Mouse (Mus musculus): ENCODE data around the gene Tcf25. TPM values are rescaled to one million over a fixed set of nuclear protein-coding genes. Genes with fewer than 3 reads are reported as not detected.
"Not testable (repeated sequence)": the region's sequence is repeated elsewhere in the genome, so short reads cannot be mapped to it uniquely, and the experiment has no call there.

The Tcf25 gene
- polyA plus RNA-seq, 1 experiment from 2014 or later = 163 TPM

DNA sequence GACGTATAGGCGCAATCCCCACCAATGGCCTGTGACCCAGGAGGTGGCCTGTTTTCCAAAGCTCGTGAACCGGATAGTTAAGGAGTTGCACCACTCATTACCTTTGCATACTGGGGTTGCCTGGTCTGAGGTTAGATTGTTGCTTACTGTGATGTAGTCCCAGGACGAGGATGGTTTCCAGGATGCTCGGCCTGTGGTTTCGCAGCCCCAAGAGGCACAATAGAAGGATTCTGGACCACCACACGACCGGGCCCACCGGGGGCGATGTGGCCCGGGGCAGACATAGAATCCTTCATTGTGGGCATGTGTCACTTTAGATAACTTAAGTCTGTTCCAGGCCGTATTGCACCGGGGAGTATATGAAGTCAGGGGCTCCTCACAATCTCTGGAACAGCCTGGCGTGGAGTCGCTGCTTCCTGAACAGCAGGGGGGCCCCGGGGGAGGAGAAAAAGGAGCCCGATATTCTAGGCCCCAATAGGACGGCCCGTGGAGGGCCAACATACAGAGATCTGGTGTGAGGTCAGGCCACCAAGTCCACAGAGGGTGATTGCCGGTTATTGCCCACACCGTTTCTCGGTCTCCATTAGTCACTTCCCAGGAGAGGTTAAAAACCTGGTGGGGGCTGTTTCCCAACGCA lies 54.2 kb downstream of the Tcf25 start:
- H3K9ac ChIP-seq (ENCODE audit: low read length) = no peak overlapping the region
- peaks cover 53% of the 10 kb centered on the region for H3K9me3 ChIP-seq (ENCODE audit: control insufficient read depth, low read length)
- H3K4me3 ChIP-seq (ENCODE audit: control insufficient read depth in 1 of 2, insufficient read depth in 1 of 2, low read depth in 1 of 2, low read length in 2 of 2) = no peak overlapping the region
- no peak overlapping the region for H3K27ac ChIP-seq (replicated peaks in 1 of 2; ENCODE audit: control insufficient read depth in 1 of 2, insufficient read depth in 1 of 2, low read depth in 2 of 2, low read length in 2 of 2)
- ATAC-seq (ENCODE audit: insufficient number of reproducible peaks, insufficient read depth, low FRiP score, low read depth) = no peak
- H3K4me1 ChIP-seq (ENCODE audit: control insufficient read depth in 2 of 2, insufficient read depth in 2 of 2, low read length in 2 of 2) = no peaks in the 10 kb centered on the region
- no peak overlapping the region for H3K4me2 ChIP-seq (ENCODE audit: low read length)
- no peaks in the 10 kb centered on the region for H3K27me3 ChIP-seq (ENCODE audit: control insufficient read depth, insufficient read depth, low read length)
- 93% methylated on average over 24 of the region's 24 CpGs for WGBS
- H3K36me3 ChIP-seq (ENCODE audit: control insufficient read depth, insufficient read depth, low read length) = no peaks in the 10 kb centered on the region

DNA sequence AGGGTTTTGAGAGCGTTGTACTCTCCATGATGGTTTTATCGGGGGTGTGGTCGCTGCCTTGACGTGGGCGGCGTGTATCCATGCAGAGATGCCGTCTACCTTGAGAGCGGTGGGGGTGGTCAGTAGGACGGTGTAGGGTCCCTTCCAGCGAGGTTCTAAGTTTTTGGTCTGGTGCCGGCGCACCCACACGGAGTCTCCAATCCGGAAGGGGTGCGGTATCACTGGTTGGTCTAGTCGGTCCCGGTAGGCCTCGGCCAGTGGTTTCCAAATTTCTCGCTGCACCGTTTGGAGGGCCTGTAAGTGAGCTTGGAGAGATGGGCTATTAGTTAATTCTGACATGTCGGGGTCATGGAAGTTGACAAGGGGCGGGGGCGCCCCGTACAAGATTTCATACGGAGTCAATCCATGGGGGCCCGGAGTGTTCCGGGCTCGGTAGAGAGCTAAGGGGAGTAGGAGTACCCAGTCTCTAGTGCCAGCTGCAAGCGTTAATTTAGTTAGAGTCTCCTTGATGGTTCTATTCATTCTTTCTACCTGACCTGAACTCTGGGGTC lies 54.9 kb downstream of the Tcf25 start:
- whole genome bisulfite sequencing = 95% methylated on average over 29 of the region's 29 CpGs
- Histone ChIP-seq H3K36me3 (ENCODE audit: control insufficient read depth, insufficient read depth, low read length) (no peaks in the 10 kb centered on the region), H3K9me3 (ENCODE audit: control insufficient read depth, low read length) (peaks cover 57% of the 10 kb centered on the region), H3K4me3 (ENCODE audit: control insufficient read depth in 1 of 2, insufficient read depth in 1 of 2, low read depth in 1 of 2, low read length in 2 of 2) (no peak overlapping the region), H3K9ac (ENCODE audit: low read length) (no peak overlapping the region), H3K4me1 (ENCODE audit: control insufficient read depth in 2 of 2, insufficient read depth in 2 of 2, low read length in 2 of 2) (no peaks in the 10 kb centered on the region), H3K27me3 (ENCODE audit: control insufficient read depth, insufficient read depth, low read length) (no peaks in the 10 kb centered on the region), H3K27ac (replicated peaks in 1 of 2; ENCODE audit: control insufficient read depth in 1 of 2, insufficient read depth in 1 of 2, low read depth in 2 of 2, low read length in 2 of 2) (no peak overlapping the region), H3K4me2 (ENCODE audit: low read length) (no peak overlapping the region)
- no peak for ATAC-seq (ENCODE audit: insufficient number of reproducible peaks, insufficient read depth, low FRiP score, low read depth)

DNA sequence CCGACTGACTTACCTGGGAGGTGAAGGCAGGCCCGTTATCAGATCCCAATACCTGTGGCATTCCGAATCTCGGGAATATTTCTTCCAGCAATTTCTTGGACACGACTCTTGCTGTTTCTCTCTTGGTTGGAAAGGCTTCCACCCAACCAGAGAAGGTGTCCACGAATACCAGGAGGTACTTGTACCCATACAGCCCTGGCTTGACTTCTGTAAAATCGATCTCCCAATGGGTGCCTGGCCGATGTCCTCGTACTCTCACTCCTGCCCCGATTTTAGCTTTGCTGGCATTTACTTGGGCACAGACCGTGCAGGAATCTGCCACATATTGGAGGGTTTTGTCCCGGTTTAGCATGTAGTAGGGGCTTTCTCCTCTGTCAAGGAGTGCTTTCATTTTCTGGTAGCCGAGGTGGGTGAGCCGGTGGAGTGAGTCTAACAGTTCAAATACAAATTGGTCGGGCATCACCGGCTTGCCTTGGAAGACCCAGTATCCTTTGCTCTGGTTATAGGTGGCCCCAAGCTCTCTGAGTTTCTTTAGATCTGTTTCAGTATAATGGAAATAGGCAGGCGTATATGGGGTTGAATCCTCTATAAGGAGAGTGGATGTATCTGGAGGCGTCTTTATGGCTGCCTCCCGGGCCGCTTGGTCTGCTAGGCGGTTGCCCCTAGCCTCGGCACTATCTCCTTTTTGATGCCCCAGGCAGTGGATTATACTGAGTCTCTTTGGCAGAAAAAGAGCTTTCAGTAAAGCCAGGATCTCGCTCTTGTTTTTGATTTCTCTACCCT lies 55.6 kb downstream of the Tcf25 start:
- no peaks in the 10 kb centered on the region for H3K4me1 ChIP-seq (ENCODE audit: control insufficient read depth in 2 of 2, insufficient read depth in 2 of 2, low read length in 2 of 2)
- H3K9ac ChIP-seq (ENCODE audit: low read length) = no peak overlapping the region
- peaks cover 57% of the 10 kb centered on the region for H3K9me3 ChIP-seq (ENCODE audit: control insufficient read depth, low read length)
- no peak overlapping the region for H3K4me3 ChIP-seq (ENCODE audit: control insufficient read depth in 1 of 2, insufficient read depth in 1 of 2, low read depth in 1 of 2, low read length in 2 of 2)
- no peak for ATAC-seq (ENCODE audit: insufficient number of reproducible peaks, insufficient read depth, low FRiP score, low read depth)
- no peaks in the 10 kb centered on the region for H3K27me3 ChIP-seq (ENCODE audit: control insufficient read depth, insufficient read depth, low read length)
- no peak overlapping the region for H3K4me2 ChIP-seq (ENCODE audit: low read length)
- H3K36me3 ChIP-seq (ENCODE audit: control insufficient read depth, insufficient read depth, low read length) = no peaks in the 10 kb centered on the region
- WGBS = 89% methylated on average over 23 of the region's 23 CpGs
- no peak overlapping the region for H3K27ac ChIP-seq (replicated peaks in 1 of 2; ENCODE audit: control insufficient read depth in 1 of 2, insufficient read depth in 1 of 2, low read depth in 2 of 2, low read length in 2 of 2)

DNA sequence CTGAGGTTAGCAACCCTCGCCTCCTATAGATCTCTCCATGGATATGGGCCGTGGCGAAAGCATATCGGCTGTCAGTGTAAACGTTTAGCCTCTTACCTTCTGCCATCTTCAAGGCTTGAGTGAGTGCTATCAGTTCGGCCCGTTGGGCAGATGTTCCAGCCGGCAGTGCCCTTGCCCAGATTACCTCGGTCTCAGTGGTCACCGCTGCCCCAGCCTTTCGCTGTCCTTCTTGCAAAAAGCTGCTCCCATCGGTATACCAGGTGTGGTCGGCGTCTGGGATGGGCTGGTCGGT lies 56.1 kb downstream of the Tcf25 start:
- WGBS = 93% methylated on average over 15 of the region's 15 CpGs
- H3K36me3 ChIP-seq (ENCODE audit: control insufficient read depth, insufficient read depth, low read length); H3K4me3 ChIP-seq (ENCODE audit: control insufficient read depth in 1 of 2, insufficient read depth in 1 of 2, low read depth in 1 of 2, low read length in 2 of 2); H3K9ac ChIP-seq (ENCODE audit: low read length); H3K27ac ChIP-seq (replicated peaks in 1 of 2; ENCODE audit: control insufficient read depth in 1 of 2, insufficient read depth in 1 of 2, low read depth in 2 of 2, low read length in 2 of 2); H3K4me2 ChIP-seq (ENCODE audit: low read length); ATAC-seq (ENCODE audit: insufficient number of reproducible peaks, insufficient read depth, low FRiP score, low read depth); H3K27me3 ChIP-seq (ENCODE audit: control insufficient read depth, insufficient read depth, low read length); H3K4me1 ChIP-seq (ENCODE audit: control insufficient read depth in 2 of 2, insufficient read depth in 2 of 2, low read length in 2 of 2): not testable (repeated sequence)
- peaks cover 60% of the 10 kb centered on the region for H3K9me3 ChIP-seq (ENCODE audit: control insufficient read depth, low read length)

DNA sequence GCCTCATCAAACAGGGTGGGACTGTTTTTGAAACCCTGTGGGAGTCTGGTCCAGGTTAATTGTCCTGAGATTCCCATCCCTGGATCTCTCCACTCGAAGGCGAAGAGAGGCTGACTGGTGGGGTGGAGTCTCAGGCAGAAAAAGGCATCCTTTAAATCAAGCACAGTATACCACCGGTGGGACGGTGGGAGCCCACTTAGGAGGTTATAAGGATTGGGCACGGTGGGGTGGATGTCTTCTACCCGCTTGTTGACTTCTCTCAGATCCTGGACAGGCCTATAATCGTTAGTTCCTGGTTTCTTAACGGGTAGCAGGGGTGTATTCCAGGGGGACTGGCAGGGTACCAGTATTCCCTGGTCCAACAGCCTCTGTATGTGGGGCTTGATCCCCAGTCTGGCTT lies 57.4 kb downstream of the Tcf25 start:
- not testable (repeated sequence) for H3K9ac ChIP-seq (ENCODE audit: low read length); H3K27me3 ChIP-seq (ENCODE audit: control insufficient read depth, insufficient read depth, low read length); H3K4me2 ChIP-seq (ENCODE audit: low read length); H3K4me3 ChIP-seq (ENCODE audit: control insufficient read depth in 1 of 2, insufficient read depth in 1 of 2, low read depth in 1 of 2, low read length in 2 of 2); H3K36me3 ChIP-seq (ENCODE audit: control insufficient read depth, insufficient read depth, low read length); H3K4me1 ChIP-seq (ENCODE audit: control insufficient read depth in 2 of 2, insufficient read depth in 2 of 2, low read length in 2 of 2); ATAC-seq (ENCODE audit: insufficient number of reproducible peaks, insufficient read depth, low FRiP score, low read depth); H3K27ac ChIP-seq (replicated peaks in 1 of 2; ENCODE audit: control insufficient read depth in 1 of 2, insufficient read depth in 1 of 2, low read depth in 2 of 2, low read length in 2 of 2)
- peaks cover 62% of the 10 kb centered on the region for H3K9me3 ChIP-seq (ENCODE audit: control insufficient read depth, low read length)
- 76% methylated on average over 8 of the region's 8 CpGs for WGBS

DNA sequence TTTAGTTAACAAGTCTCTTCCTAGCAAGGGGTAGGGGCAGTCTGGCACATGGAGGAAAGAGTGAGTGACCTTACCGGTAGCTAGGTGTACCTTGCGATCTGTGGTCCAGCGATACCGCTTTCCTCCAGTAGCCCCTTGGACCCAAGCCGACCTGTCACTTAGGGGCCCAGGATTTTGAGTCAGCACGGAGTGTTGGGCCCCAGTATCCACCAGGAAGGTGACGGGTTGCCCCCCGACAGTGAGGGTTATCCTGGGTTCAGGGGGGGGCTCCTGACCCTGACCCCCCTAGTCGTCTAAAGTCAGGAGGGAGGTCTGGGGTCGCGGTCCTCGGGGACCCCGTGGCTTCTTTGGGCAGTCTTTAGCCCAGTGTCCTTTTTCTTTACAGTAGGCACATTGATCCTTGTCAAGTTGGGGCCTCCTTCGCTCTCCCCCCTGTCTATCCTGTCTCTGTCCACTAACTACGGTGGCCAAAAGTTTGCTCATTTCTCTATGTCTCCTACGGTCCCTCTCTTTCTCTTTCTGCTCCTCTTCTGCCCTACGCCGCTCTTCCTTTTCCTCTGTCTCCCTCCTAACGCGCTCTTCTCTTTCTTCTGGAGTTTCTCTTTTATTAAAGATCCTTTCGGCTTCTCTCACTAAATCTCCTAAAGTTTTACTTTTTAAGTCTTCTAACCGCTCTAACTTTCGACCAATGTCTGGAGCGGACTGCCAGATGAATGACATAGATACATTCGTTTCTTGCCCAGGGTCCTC lies 58.2 kb downstream of the Tcf25 start:
- Histone ChIP-seq H3K9ac (ENCODE audit: low read length) (no peak overlapping the region), H3K4me3 (ENCODE audit: control insufficient read depth in 1 of 2, insufficient read depth in 1 of 2, low read depth in 1 of 2, low read length in 2 of 2) (no peak overlapping the region), H3K9me3 (ENCODE audit: control insufficient read depth, low read length) (peaks cover 57% of the 10 kb centered on the region), H3K36me3 (ENCODE audit: control insufficient read depth, insufficient read depth, low read length) (no peaks in the 10 kb centered on the region), H3K27ac (replicated peaks in 1 of 2; ENCODE audit: control insufficient read depth in 1 of 2, insufficient read depth in 1 of 2, low read depth in 2 of 2, low read length in 2 of 2) (no peak overlapping the region), H3K4me2 (ENCODE audit: low read length) (no peak overlapping the region), H3K4me1 (ENCODE audit: control insufficient read depth in 2 of 2, insufficient read depth in 2 of 2, low read length in 2 of 2) (no peaks in the 10 kb centered on the region), H3K27me3 (ENCODE audit: control insufficient read depth, insufficient read depth, low read length) (no peaks in the 10 kb centered on the region)
- no peak for ATAC-seq (ENCODE audit: insufficient number of reproducible peaks, insufficient read depth, low FRiP score, low read depth)
- WGBS = 93% methylated on average over 25 of the region's 25 CpGs

DNA sequence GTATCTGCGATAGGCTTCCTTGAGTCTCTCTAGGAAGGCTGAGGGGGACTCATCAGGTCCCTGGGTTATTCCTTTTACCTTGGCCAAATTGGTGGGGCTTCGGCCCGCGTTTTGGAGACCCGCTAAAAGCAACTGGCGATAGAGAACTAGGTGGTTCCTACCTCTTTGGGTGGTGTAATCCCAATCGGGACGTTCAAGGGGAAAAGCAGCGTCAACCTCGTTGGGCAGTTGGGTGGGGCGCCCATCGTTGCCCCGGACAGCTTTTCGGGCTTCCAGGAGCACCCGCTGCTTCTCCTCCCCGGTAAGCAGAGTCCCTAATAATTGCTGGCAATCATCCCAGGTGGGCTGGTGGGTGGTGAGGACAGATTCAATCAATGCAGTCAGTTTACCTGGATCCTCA lies 58.8 kb downstream of the Tcf25 start:
- no peak for ATAC-seq (ENCODE audit: insufficient number of reproducible peaks, insufficient read depth, low FRiP score, low read depth)
- no peak overlapping the region for H3K9ac ChIP-seq (ENCODE audit: low read length)
- H3K36me3 ChIP-seq (ENCODE audit: control insufficient read depth, insufficient read depth, low read length) = no peaks in the 10 kb centered on the region
- no peak overlapping the region for H3K27ac ChIP-seq (replicated peaks in 1 of 2; ENCODE audit: control insufficient read depth in 1 of 2, insufficient read depth in 1 of 2, low read depth in 2 of 2, low read length in 2 of 2)
- peaks cover 51% of the 10 kb centered on the region for H3K9me3 ChIP-seq (ENCODE audit: control insufficient read depth, low read length)
- H3K4me1 ChIP-seq (ENCODE audit: control insufficient read depth in 2 of 2, insufficient read depth in 2 of 2, low read length in 2 of 2) = no peaks in the 10 kb centered on the region
- H3K27me3 ChIP-seq (ENCODE audit: control insufficient read depth, insufficient read depth, low read length) = no peaks in the 10 kb centered on the region
- H3K4me3 ChIP-seq (ENCODE audit: control insufficient read depth in 1 of 2, insufficient read depth in 1 of 2, low read depth in 1 of 2, low read length in 2 of 2) = no peak overlapping the region
- 91% methylated on average over 16 of the region's 16 CpGs for WGBS
- no peak overlapping the region for H3K4me2 ChIP-seq (ENCODE audit: low read length)
